Mouse (Mus musculus): Measurements from ENCODE around the gene Hist1h2af. TPM values are rescaled to one million over a fixed set of nuclear protein-coding genes. Genes with fewer than 3 reads are reported as not detected.

The Hist1h2af gene
- polyA plus RNA-seq, 1 experiment, result 151 TPM

- Histone ChIP-seq H3K4me3 (replicated peaks; ENCODE audit: control insufficient read depth, low read depth, low read length) (peak overlapping the region; percentile 6), H3K4me1 (ENCODE audit: control insufficient read depth, insufficient read depth, low read length) (no peaks in the 10 kb centered on the region; the same call in 1 of the 2 replicates), H3K27ac (ENCODE audit: control insufficient read depth, insufficient read depth, low read depth, low read length, poor library complexity) (no peak overlapping the region)
- TF ChIP-seq CTCF (IDR thresholded peaks at IDR 0.05; ENCODE audit: control insufficient read depth, insufficient read depth, low read length) (no peak), POLR2A (IDR thresholded peaks at IDR 0.05; ENCODE audit: borderline replicate concordance, control insufficient read depth, low read depth, low read length) (no peak)
- WGBS, result 4% methylated on average over 10 of the region's 10 CpGs
Observed at GRCm38 (mm10) chr13:23525901-23526300, 7.8 kb upstream of the Hist1h2af start.

- Histone ChIP-seq H3K27ac (ENCODE audit: control insufficient read depth, insufficient read depth, low read depth, low read length, poor library complexity) (no peak overlapping the region), H3K4me1 (ENCODE audit: control insufficient read depth, insufficient read depth, low read length) (no peaks in the 10 kb centered on the region; the same call in 1 of the 2 replicates), H3K4me3 (replicated peaks; ENCODE audit: control insufficient read depth, low read depth, low read length) (peak overlapping the region; percentile 26)
- TF ChIP-seq CTCF (IDR thresholded peaks at IDR 0.05; ENCODE audit: control insufficient read depth, insufficient read depth, low read length) (no peak), POLR2A (IDR thresholded peaks at IDR 0.05; ENCODE audit: borderline replicate concordance, control insufficient read depth, low read depth, low read length) (no peak)
- WGBS, result under 1% methylated on average over 17 of the region's 17 CpGs
Observed at GRCm38 (mm10) chr13:23526312-23526711, 7.4 kb upstream of the Hist1h2af start.

- Histone ChIP-seq H3K27ac (ENCODE audit: control insufficient read depth, insufficient read depth, low read depth, low read length, poor library complexity) (no peak overlapping the region), H3K4me3 (replicated peaks; ENCODE audit: control insufficient read depth, low read depth, low read length) (no peak overlapping the region), H3K4me1 (ENCODE audit: control insufficient read depth, insufficient read depth, low read length) (peaks cover 1% of the 10 kb centered on the region; the same call in 1 of the 2 replicates)
- WGBS, result 77% methylated on average over 5 of the region's 5 CpGs
- TF ChIP-seq CTCF (IDR thresholded peaks at IDR 0.05; ENCODE audit: control insufficient read depth, insufficient read depth, low read length) (no peak), POLR2A (IDR thresholded peaks at IDR 0.05; ENCODE audit: borderline replicate concordance, control insufficient read depth, low read depth, low read length) (no peak)
Observed at GRCm38 (mm10) chr13:23529005-23529404, 4.7 kb upstream of the Hist1h2af start.

GRCm38 (mm10) chr13:23529480-23530165 lies 4.1 kb upstream of the Hist1h2af start:
- 24% methylated on average over 2 of the region's 2 CpGs for WGBS
- Histone ChIP-seq H3K4me3 (replicated peaks; ENCODE audit: control insufficient read depth, low read depth, low read length) (no peak overlapping the region), H3K4me1 (ENCODE audit: control insufficient read depth, insufficient read depth, low read length) (peaks cover 1% of the 10 kb centered on the region; the same call in 1 of the 2 replicates), H3K27ac (ENCODE audit: control insufficient read depth, insufficient read depth, low read depth, low read length, poor library complexity) (no peak overlapping the region)
- no peak for TF ChIP-seq POLR2A (IDR thresholded peaks at IDR 0.05; ENCODE audit: borderline replicate concordance, control insufficient read depth, low read depth, low read length)
- no peak for TF ChIP-seq CTCF (IDR thresholded peaks at IDR 0.05; ENCODE audit: control insufficient read depth, insufficient read depth, low read length)

- TF ChIP-seq POLR2A (IDR thresholded peaks at IDR 0.05; ENCODE audit: borderline replicate concordance, control insufficient read depth, low read depth, low read length) (no peak), CTCF (IDR thresholded peaks at IDR 0.05; ENCODE audit: control insufficient read depth, insufficient read depth, low read length) (no peak)
- Histone ChIP-seq H3K27ac (ENCODE audit: control insufficient read depth, insufficient read depth, low read depth, low read length, poor library complexity) (peak overlapping the region; percentile 96), H3K4me3 (replicated peaks; ENCODE audit: control insufficient read depth, low read depth, low read length) (peak overlapping the region; percentile 68), H3K4me1 (ENCODE audit: control insufficient read depth, insufficient read depth, low read length) (peaks cover 1% of the 10 kb centered on the region; the same call in 1 of the 2 replicates)
- WGBS, result under 1% methylated on average over 20 of the region's 20 CpGs
Observed at GRCm38 (mm10) chr13:23530181-23530900, 3.4 kb upstream of the Hist1h2af start.

GRCm38 (mm10) chr13:23530901-23531875 lies 2.5 kb upstream of the Hist1h2af start, which contains the start of gene Hist1h4h:
TSS of gene Hist1h4h (plus strand) at chr13:23531050.
- TF ChIP-seq POLR2A (IDR thresholded peaks at IDR 0.05; ENCODE audit: borderline replicate concordance, control insufficient read depth, low read depth, low read length) (peak; percentile 100), CTCF (IDR thresholded peaks at IDR 0.05; ENCODE audit: control insufficient read depth, insufficient read depth, low read length) (no peak)
- Histone ChIP-seq H3K27ac (ENCODE audit: control insufficient read depth, insufficient read depth, low read depth, low read length, poor library complexity) (peak within 1 kb of the TSS; percentile 96), H3K4me1 (ENCODE audit: control insufficient read depth, insufficient read depth, low read length) (peaks cover 1% of the 10 kb centered on the region; the same call in 1 of the 2 replicates), H3K4me3 (replicated peaks; ENCODE audit: control insufficient read depth, low read depth, low read length) (peak within 1 kb of the TSS; percentile 68)
- WGBS, result under 1% methylated on average over 62 of the region's 70 CpGs

GRCm38 (mm10) chr13:23532262-23533075 lies 1.2 kb upstream of the Hist1h2af start:
- Histone ChIP-seq H3K4me3 (replicated peaks; ENCODE audit: control insufficient read depth, low read depth, low read length) (peak overlapping the region; percentile 44), H3K4me1 (ENCODE audit: control insufficient read depth, insufficient read depth, low read length) (peaks cover 1% of the 10 kb centered on the region; the same call in 1 of the 2 replicates), H3K27ac (ENCODE audit: control insufficient read depth, insufficient read depth, low read depth, low read length, poor library complexity) (peak overlapping the region; percentile 90)
- 21% methylated on average over 9 of the region's 9 CpGs for WGBS
- TF ChIP-seq CTCF (IDR thresholded peaks at IDR 0.05; ENCODE audit: control insufficient read depth, insufficient read depth, low read length), result no peak
- no peak for TF ChIP-seq POLR2A (IDR thresholded peaks at IDR 0.05; ENCODE audit: borderline replicate concordance, control insufficient read depth, low read depth, low read length)

Data from bone marrow, adult 2 months (tissue).